Mouse (Mus musculus): ENCODE measurements around the gene Nfam1.

Nfam1 gene

DNA sequence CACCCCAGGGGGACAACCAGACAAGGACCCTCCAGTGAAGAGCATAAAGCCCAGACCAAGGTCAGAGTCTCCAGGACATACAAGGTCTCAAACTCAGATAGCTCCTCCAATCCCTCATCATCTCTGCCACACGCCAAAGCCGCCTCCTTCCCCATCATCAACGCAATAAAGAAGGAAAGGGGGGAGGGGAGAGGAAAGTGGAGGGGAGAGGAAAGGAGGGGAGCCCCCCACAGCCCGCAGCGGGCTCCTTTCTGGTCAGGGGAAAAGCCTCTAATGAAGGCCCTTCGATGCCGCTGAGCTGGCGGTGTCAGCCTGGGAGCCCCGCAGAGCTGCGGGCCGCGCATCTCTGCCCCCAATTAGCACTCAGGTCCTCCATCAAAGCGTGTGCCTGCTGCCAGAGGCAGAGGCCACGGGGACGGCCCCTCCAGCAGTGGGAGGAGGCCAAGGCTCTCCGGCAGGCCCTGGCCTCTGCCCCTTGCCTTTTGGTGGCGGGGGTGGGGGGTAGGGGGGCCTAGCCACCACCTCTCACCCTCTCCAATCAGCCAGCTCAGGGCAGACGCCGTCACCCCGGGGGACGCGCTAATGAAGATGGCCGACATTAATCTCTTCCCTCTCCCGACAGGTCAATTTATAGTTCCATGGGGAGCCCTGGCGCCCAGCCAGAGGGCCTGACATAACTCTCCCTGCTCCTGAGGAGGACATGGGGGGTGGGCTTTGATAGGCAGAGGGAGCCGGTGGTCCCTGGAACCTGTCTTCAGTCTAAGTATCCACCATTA lies 72.1 kb downstream of the Nfam1 start:
- no peak for DNase-seq (ENCODE audit: low read depth, low spot score)

DNA sequence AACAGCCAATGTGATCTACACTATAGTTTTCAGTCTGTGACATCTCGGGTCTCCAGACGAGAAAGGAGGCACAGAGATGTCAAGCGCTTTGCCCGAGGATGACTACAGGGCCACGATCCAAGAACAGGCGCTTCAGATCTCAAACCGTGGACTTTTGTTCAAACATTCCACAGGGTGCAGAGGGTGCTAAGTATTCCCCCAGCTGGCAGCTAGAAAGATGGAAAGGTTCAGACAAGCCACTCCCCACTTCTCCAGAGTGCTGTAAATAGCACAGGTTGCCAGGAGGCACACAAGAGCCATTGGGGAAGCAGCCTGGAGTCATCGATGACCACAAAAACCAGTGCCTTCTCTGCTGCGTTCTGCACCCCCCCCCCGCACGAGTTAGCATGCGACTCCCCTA lies 74.0 kb downstream of the Nfam1 start:
- DNase-seq (ENCODE audit: low read depth, low spot score): no peak

DNA sequence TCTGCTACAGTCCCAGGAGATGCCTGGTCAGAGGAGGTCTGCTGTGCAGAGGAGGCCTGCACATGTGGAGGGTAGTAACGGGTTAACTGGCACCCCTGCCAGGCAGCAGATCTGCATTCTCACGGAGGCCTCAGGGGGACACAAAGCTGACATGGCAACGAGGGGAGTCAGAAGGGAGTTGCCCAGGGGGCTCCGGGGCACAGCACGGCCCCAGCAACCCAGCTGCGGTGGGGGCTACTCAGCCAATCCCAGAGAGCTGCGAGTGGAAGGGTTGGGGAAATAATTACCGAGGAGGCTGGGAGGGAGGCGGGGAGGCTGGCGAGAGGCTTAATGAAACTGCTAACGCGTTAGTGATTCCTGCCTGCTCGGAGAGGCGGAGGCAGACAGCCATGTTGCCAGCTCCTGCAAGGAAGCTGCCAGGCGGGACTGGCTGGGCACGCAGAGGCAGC lies 74.8 kb downstream of the Nfam1 start:
- DNase-seq (ENCODE audit: low read depth, low spot score): no peak

DNA sequence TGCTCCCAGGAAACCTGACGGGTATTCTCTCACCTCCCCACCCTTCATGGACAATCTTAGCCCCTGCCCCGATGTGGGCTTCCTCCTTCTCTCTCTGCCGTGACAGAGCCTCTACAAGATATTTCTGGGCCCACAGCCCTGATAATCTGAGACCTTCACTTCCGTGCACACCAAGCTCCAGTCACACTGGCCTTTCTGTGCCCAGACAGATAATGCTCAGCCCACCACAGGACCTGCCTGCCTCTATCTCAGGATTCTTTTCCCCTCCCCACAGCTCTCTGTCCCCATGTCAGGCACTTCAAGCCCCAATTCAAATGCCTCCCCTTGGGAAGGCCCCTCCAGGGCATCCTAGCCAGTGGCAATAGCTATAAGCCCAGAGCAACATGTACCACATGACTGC lies 76.4 kb downstream of the Nfam1 start:
- no peak for DNase-seq (ENCODE audit: low read depth, low spot score)

DNA sequence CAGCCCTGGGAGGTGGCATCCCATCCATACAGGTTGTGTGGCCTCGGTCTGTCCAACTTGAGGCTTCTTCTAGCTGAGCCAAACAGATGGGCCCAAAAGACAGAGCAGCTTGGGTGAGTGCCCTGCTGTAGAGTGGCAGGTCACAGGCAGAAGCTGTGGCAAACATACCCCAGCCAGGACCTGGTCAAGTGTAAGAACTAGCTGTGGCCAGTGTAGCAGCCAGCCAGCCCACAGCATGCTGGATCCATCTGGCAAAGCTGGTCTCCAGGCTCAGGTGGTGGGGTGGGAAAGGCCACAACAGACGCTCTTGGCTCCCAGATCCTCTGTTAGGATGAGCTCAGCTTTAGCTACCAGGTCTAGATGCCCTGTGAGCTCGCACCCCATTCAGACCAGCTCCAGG lies 76.8 kb downstream of the Nfam1 start:
- DNase-seq (ENCODE audit: low read depth, low spot score): no peak

DNA sequence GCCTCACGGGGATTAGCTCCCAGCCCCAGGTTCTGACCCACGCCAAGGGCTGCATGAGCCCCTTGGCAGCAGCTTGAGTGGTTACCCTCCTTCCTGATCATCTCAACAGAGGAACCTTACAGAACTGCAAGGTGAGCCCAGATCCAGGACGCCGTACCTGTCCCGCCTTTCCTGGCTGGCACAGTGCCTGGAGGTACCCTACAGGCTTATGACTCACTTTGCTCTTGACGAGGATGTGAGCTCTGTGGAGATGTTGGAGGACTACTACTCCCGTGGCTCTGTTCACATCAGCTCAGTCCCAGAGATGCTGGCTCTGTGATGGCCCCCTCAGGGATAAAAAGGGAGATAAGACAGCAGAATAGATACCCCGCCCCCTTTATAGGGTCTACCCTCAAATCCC lies 77.8 kb downstream of the Nfam1 start:
- no peak for DNase-seq (ENCODE audit: low read depth, low spot score)

DNA sequence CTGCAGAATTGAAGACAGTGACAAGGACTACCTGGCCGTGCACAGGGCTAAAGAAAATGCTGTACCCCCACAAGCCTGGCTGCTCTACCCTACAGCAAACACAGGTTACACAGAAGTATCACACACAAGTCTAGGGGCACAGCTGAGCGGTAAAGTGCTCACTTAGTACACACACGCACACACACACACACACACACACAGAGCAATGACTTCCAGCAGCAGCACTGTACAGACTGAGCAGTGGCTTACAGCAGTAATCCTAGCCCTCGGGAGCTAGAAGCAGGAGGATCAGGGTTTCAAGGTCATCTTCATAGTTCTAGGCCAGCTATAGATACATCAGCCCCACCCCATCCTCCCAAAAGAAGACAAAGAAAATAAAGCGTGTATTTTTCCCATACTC lies 79.1 kb downstream of the Nfam1 start:
- DNase-seq (ENCODE audit: low read depth, low spot score): no peak

DNA sequence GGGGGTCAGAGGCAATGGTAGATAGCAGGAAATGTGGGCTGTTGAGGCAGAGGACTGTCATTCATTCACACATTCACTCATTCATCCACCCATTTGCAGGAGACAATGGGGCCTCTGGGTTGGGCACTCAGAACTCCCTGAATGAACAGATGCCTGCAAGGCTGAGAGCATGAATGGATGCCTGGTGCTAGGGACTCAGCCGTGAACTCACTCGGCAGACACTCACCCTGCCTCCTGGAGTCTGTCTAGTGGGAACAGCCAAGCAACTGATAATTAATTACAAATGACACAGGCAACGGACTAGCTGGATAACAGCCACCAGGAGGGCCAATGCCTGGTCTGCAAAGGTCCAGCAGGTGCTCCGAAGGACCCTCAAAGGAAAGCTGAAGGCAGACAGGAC lies 80.0 kb downstream of the Nfam1 start:
- DNase-seq (ENCODE audit: low read depth, low spot score): no peak

DNA sequence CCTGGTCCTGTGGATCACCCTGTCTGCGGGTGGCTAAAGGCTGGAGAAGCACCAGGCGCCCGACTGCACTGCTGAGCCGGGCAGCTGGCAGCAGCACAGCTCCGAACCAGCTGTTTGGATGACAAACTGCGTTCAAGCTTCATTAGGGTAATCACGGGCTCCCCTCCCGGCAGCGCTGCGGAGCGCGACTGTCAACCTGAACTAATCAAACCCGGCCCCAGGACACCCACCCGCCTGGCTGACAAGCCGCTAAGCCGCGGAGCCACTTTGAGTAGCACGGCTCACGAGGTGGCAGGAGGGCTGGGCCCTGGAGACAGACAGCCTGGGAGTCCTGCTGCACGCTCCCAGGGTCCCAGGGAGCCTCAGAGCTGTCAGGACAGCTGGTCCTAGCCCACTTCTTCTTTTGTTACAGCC lies 80.8 kb downstream of the Nfam1 start:
- DNase-seq (ENCODE audit: low read depth, low spot score): no peak

DNA sequence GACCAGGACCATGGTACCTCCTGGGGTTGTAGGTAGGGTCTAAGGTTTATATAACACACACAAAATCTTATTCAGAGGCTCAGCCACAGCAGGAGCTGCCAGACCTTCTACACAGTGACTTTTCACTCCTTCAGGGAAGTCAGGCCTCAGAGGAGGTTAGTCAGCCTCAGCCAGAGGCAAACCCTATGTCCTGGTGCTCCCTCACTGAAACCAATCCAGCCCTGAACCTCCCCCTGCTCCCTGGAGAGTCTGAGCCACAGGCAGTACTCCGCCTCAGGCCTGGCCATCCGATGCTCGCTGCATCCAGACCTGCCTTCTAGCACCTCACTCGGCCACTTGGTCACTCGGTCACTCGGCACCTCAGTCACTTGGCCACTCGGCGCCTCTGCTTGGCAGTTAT lies 82.9 kb downstream of the Nfam1 start:
- no peak for DNase-seq (ENCODE audit: low read depth, low spot score)

DNA sequence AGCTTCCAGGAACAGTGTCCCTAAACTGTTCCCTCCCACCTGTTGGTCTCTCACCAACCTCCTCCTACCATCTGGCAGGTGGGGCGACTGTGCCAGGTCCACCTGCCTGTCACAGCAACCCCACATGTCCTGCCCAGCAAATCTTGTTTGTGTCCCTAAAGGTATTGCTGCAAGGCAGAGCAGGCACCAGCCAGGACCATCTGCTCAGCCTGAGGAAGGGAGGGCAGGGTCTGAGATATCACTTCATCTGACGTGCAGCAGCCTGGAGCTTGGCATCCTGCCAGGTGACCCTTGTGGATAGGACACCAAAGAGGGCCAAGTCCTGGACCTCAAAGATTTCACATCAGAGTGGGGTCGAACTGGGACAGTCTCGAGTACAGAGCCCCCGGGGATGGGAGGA lies 85.7 kb downstream of the Nfam1 start:
- no peak for DNase-seq (ENCODE audit: low read depth, low spot score)

DNA sequence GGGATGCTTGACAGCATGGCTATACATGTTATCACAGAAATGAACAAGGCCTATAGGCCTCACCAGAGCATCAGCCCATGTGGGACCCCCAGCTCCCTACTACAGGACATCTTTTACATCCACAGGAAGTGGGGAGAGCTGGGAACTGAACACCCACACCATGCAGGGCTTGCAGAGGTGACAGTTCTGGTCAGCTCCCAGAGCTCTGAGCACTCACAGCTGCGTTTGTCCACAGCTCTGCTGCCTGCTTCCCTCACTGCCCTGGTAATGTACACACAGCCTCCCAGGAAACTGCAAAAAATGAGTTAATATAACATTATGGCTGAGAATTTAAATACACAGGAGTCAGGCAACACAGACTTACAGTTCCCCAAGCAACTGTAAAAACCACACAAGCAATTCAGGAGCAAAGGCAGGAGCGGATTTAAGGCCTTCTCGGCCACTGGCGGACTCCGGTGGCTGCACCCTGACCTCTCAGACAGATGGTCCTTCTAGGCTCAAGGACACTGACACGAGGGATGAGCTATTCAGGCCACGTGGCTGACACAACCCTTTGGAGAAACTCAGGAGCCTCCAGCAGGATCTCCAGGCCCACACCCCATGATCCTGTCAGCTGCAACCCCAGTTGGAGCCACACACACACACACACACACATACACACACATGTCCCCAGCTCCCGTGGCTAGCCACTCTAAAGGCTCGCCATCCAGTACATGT lies 88.5 kb downstream of the Nfam1 start:
- no peak for DNase-seq (ENCODE audit: low read depth, low spot score)
